Mouse (Mus musculus) olfactory bulb, adult 2 months (tissue): ENCODE results near the gene Fam71b.

ENCODE experiments used
- CTCF ChIP-seq: fragments of 200-500 bp; IDR thresholded peaks from 2 replicates; pipeline ENCODE4 v1.5.1; 2012; ENCODE audit warnings: low read depth, mild to moderate bottlenecking, low read length, moderate library complexity; ENCODE audit not compliant: insufficient read depth
- POLR2A ChIP-seq: fragments of 200-500 bp; IDR thresholded peaks from 2 replicates; pipeline ENCODE4 v1.6.1; 2012; ENCODE audit warnings: mild to moderate bottlenecking, low read depth, low read length, moderate library complexity; ENCODE audit not compliant: insufficient read depth

DNA sequence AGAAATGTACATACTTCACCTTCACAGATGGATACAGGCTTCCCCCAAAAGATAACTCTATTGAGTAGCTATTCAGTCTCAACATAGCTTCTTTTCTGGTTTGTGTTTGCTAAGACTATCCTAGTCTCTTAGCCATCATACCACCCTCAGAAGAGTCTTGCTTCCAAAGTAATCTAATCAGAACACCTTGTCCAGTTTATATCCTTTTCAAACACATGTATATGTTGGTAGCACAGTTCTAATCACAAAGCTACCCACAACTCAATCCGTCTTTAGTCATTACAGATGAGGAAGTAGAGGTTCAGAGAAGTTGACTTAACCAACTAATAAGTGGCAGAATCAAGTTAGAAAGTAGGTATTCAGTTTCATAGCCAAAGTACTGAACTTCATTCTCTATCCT is 45.4 kb downstream of the Fam71b start:
- TF ChIP-seq POLR2A, result no peak
- TF ChIP-seq CTCF, result no peak
